Mouse (Mus musculus): Measurements from ENCODE around the gene Ttll11.

Ttll11 gene

GRCm38 (mm10) chr2:35818883-35819282 is 160.8 kb downstream of the Ttll11 start:
- peak in 1 of 2 experiments; percentile 14 for DNase-seq

- DNase-seq = no peak
These were observed 163.6 kb downstream of the Ttll11 start for GRCm38 (mm10) chr2:35816056-35816661.

GRCm38 (mm10) chr2:35812561-35812933 is 167.2 kb downstream of the Ttll11 start:
- no peak for DNase-seq

GRCm38 (mm10) chr2:35811801-35812560 is 167.7 kb downstream of the Ttll11 start:
- no peak for DNase-seq

- no peak for DNase-seq
These were observed 169.7 kb downstream of the Ttll11 start for GRCm38 (mm10) chr2:35810027-35810426.

- no peak for DNase-seq
These were observed 170.6 kb downstream of the Ttll11 start for GRCm38 (mm10) chr2:35809141-35809540.

GRCm38 (mm10) chr2:35805881-35806280 is 173.8 kb downstream of the Ttll11 start:
- no peak for DNase-seq

GRCm38 (mm10) chr2:35803095-35803494 is 176.6 kb downstream of the Ttll11 start:
- no peak for DNase-seq

- no peak for DNase-seq
These were observed 178.0 kb downstream of the Ttll11 start for GRCm38 (mm10) chr2:35801759-35802158.

GRCm38 (mm10) chr2:35799073-35799472 is 180.6 kb downstream of the Ttll11 start:
- no peak for DNase-seq

- DNase-seq = no peak
These were observed 181.7 kb downstream of the Ttll11 start for GRCm38 (mm10) chr2:35797998-35798397.

- DNase-seq = no peak
These were observed 190.1 kb downstream of the Ttll11 start for GRCm38 (mm10) chr2:35789362-35790326.

- no peak for DNase-seq
These were observed 193.8 kb downstream of the Ttll11 start for GRCm38 (mm10) chr2:35785877-35786276.

GRCm38 (mm10) chr2:35783368-35783767 is 196.3 kb downstream of the Ttll11 start:
- no peak for DNase-seq

GRCm38 (mm10) chr2:35779266-35779665 is 200.4 kb downstream of the Ttll11 start:
- no peak for DNase-seq

- no peak for DNase-seq
These were observed 202.8 kb downstream of the Ttll11 start for GRCm38 (mm10) chr2:35776935-35777334.

- DNase-seq = no peak
These were observed 204.1 kb downstream of the Ttll11 start for GRCm38 (mm10) chr2:35775651-35776055.

- DNase-seq = no peak
These were observed 209.2 kb downstream of the Ttll11 start for GRCm38 (mm10) chr2:35770541-35770940.

- no peak for DNase-seq
These were observed 210.3 kb downstream of the Ttll11 start for GRCm38 (mm10) chr2:35769398-35769797.

GRCm38 (mm10) chr2:35768538-35769238 is 211.0 kb downstream of the Ttll11 start:
- DNase-seq = no peak

GRCm38 (mm10) chr2:35767834-35768537 is 211.7 kb downstream of the Ttll11 start:
- no peak for DNase-seq

GRCm38 (mm10) chr2:35764328-35764727 is 215.4 kb downstream of the Ttll11 start:
- no peak for DNase-seq
